Mouse (Mus musculus): Measurements from ENCODE around the gene Btbd9. TPM values are rescaled to one million over a fixed set of nuclear protein-coding genes. Genes with fewer than 3 reads are reported as not detected.

Btbd9 gene
- polyA plus RNA-seq, 1 experiment from 2014 or later: 63.0 TPM

DNA sequence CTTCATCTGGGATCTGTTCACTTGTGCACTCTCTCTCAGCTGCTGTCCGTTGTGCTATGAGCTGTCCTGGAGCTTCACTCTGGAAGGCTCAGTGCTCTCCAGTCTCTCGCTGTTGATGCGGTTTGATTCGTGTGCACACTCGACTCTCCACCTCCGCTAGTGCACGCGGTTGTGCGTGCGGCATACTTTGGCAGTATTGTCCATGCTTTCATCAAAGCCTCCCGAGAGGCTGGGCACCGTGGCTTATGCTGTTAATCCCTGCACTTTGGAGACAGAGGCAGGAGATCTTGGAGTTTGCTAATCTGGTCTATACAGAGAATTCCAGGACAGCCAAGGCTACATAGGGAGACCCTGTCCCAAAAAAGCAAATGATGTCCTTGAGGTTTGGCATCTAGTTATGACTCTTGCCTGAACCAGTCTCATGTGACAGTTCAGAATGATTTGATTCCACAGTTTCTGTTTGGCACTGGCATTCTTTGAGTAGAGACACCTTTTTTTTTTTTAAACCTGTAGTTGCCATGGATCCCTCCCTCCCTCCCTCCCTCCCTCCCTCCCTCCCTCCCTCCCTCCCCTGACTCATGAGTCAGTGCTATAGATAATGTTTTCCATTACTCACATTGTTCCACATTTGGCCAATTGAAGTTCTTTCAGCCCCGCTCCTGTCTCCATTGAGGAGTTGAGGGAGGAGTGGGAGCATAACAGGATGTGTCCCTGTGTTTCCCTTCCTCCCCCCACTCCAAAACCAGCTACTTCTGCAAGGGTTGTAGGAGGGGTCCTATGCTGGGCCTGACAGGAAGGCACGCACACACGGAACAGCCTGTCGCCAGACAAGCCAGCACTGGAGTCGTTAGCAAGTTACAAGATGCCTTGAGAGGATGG, 379.6 kb downstream of the Btbd9 start:
- Histone ChIP-seq H3K9me3 (replicated peaks) (no peaks in the 10 kb centered on the region), H3K27ac (replicated peaks) (peak overlapping the region; percentile 61; the same call in 1 of the 2 replicates), H3K36me3 (peaks cover 43% of the 10 kb centered on the region), H3K4me3 (no peak overlapping the region), H3K27me3 (ENCODE audit: low read depth, poor library complexity, severe bottlenecking) (no peaks in the 10 kb centered on the region), H3K4me1 (peaks cover 76% of the 10 kb centered on the region)
- DNase-seq (ENCODE audit: low spot score): no peak
- 84% methylated on average over 17 of the region's 17 CpGs for WGBS

DNA sequence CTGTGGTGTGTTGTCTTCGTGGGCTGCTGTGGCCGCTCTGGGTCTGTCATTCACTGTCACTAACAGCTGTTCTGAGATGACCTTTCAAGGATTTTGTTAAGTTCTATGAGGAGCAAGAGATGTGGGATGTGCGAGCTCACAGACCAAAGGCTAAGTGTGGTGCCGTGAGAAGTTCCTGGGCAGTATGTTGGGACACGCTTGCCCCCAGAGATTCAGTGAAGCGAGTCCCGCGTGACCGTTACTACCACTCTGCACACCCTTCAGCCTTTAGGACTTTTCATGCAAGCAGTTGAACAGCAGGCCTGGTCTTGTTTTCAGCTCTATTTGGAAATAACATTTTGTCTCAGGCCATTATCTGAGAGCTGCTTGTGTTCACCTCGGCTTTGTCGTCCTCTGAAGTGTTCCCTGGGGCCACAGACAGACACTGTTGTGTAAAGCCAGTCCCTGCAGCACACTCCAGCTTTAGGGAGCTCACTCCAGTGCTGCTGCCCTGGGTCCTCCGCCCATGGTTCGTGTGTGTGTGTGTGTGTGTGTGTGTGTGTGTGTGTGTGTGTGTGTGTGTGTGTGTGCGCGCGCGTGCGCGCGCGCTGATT, 380.6 kb downstream of the Btbd9 start:
- Histone ChIP-seq H3K27ac (replicated peaks) (no peak overlapping the region; the same call in 1 of the 2 replicates), H3K4me3 (no peak overlapping the region), H3K36me3 (peaks cover 43% of the 10 kb centered on the region), H3K4me1 (peaks cover 76% of the 10 kb centered on the region), H3K27me3 (ENCODE audit: low read depth, poor library complexity, severe bottlenecking) (no peaks in the 10 kb centered on the region), H3K9me3 (replicated peaks) (no peaks in the 10 kb centered on the region)
- 90% methylated on average over 13 of the region's 21 CpGs for WGBS
- no peak for DNase-seq (ENCODE audit: low spot score)

DNA sequence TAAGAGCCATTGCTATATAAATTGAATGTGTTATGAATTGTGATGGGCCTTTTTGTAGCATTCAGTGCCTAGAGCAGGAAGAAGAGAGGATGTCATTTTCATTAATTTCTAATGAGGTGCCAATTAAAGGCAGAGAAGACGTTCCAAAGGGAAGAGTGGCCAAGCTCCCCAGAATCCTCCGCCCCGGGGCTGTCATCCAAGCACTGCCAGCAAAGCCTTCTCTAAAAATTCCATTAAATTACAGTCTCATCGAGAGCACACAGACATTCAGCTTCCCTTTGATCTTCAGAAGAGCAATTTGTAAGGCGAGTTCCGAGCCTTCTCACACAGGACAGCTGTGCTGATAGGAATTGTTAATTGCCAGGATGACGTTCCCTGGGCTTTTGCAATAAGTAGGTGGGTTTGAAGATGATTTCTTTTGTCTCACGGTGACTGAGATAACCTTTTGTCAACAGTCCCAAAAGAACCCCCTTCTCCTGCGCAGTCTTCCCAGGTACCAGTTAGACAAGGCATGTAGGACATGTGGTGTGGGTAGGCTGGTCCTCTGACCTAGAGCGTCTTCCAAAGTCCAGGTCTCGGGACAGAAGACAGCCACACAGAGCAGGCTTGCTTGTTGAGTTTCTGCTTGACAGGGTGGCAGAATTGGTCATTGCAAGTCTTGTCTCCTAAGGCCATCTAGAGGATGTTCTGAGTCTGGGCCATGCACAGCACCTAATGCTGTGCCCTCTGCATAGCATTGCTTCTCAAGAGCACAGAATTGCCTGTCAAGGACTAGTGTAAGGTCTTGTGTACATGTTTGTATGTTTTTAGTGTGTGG, 381.5 kb downstream of the Btbd9 start:
- no peak overlapping the region for H3K27ac ChIP-seq (replicated peaks)
- H3K9me3 ChIP-seq (replicated peaks): no peaks in the 10 kb centered on the region
- peaks cover 39% of the 10 kb centered on the region for H3K36me3 ChIP-seq
- no peak overlapping the region for H3K4me3 ChIP-seq
- no peaks in the 10 kb centered on the region for H3K27me3 ChIP-seq (ENCODE audit: low read depth, poor library complexity, severe bottlenecking)
- no peak for DNase-seq (ENCODE audit: low spot score)
- H3K4me1 ChIP-seq: peaks cover 74% of the 10 kb centered on the region
- 88% methylated on average over 11 of the region's 11 CpGs for whole genome bisulfite sequencing

GRCm38 (mm10) chr17:30194091-30194490, 382.2 kb downstream of the Btbd9 start:
- Histone ChIP-seq H3K9me3 (replicated peaks) (no peaks in the 10 kb centered on the region), H3K36me3 (peaks cover 39% of the 10 kb centered on the region), H3K27me3 (ENCODE audit: low read depth, poor library complexity, severe bottlenecking) (no peaks in the 10 kb centered on the region), H3K4me3 (no peak overlapping the region), H3K27ac (replicated peaks) (no peak overlapping the region), H3K4me1 (peaks cover 72% of the 10 kb centered on the region)
- 87% methylated on average over 3 of the region's 3 CpGs for WGBS
- DNase-seq (ENCODE audit: low spot score): no peak

GRCm38 (mm10) chr17:30193615-30194014, 382.7 kb downstream of the Btbd9 start:
- WGBS: 88% methylated on average over 2 of the region's 2 CpGs
- DNase-seq (ENCODE audit: low spot score): no peak
- no peaks in the 10 kb centered on the region for H3K9me3 ChIP-seq (replicated peaks)
- H3K4me1 ChIP-seq: peaks cover 71% of the 10 kb centered on the region
- H3K36me3 ChIP-seq: peaks cover 39% of the 10 kb centered on the region
- no peak overlapping the region for H3K27ac ChIP-seq (replicated peaks)
- no peak overlapping the region for H3K4me3 ChIP-seq
- no peaks in the 10 kb centered on the region for H3K27me3 ChIP-seq (ENCODE audit: low read depth, poor library complexity, severe bottlenecking)

DNA sequence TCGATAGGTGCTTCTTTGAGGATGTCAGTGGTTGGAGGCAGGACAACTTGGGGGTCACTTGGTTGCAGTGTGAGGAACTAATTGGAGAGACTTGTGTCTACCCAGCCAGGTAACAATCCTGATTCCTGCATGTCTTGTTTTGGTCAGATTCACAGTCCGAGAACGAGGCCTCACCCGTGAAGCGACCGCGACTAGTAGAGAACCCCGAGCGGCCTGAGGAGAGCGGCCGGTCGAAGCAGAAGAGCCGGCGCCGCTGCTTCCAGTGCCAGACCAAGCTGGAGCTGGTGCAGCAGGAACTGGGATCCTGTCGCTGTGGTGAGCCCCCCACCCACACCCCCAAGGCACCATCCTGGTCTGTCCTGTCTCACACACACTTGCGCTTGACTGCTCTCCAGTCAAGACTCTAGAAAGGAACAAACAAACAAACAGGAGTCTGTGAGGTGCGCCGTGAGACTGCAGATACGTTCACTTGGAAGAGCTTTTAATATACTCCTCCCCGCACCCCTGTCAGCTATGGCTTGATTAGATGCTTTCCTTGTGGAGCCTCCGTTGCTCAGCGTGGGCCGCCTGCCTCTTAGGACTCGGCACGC, 383.8 kb downstream of the Btbd9 start:
- no peaks in the 10 kb centered on the region for H3K27me3 ChIP-seq (ENCODE audit: low read depth, poor library complexity, severe bottlenecking)
- H3K4me1 ChIP-seq: peaks cover 72% of the 10 kb centered on the region
- no peak overlapping the region for H3K4me3 ChIP-seq
- peaks cover 33% of the 10 kb centered on the region for H3K36me3 ChIP-seq
- WGBS: 92% methylated on average over 26 of the region's 26 CpGs
- no peak overlapping the region for H3K27ac ChIP-seq (replicated peaks)
- H3K9me3 ChIP-seq (replicated peaks): no peaks in the 10 kb centered on the region
- no peak for DNase-seq (ENCODE audit: low spot score)

DNA sequence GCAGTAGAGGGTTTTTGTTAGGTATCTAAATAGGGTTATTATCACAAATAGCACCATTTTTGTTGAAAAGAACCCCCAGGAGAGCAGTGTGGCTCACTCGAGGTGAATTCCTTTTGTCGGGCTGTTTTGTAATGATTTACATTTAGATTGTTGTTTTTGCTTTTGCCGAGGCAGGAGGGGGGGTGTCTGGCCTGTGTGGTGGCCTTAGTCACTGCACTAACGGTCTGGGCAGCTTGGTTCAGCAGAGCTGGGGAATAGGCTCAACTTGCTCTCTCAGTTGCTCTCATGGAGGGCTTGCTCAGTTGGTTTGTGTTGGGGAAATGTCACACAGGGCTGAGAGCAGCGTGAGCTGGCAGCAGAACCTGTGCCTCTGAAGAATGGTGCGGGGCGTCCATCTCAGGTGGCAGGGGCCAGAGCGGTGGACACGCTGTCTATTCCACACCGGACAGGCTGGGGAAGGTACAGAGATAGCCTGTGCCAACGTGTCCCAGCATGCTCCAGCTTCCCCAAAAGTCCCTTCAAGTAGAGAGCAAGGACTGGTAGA, 385.1 kb downstream of the Btbd9 start:
- Histone ChIP-seq H3K9me3 (replicated peaks) (no peaks in the 10 kb centered on the region), H3K27ac (replicated peaks) (peak overlapping the region; percentile 39; the same call in 1 of the 2 replicates), H3K36me3 (peaks cover 32% of the 10 kb centered on the region), H3K4me1 (peaks cover 66% of the 10 kb centered on the region), H3K27me3 (ENCODE audit: low read depth, poor library complexity, severe bottlenecking) (no peaks in the 10 kb centered on the region), H3K4me3 (no peak overlapping the region)
- 79% methylated on average over 11 of the region's 11 CpGs for whole genome bisulfite sequencing
- no peak for DNase-seq (ENCODE audit: low spot score)

- 56% methylated on average over 20 of the region's 20 CpGs for WGBS
- Histone ChIP-seq H3K4me3 (no peak overlapping the region), H3K4me1 (peaks cover 47% of the 10 kb centered on the region), H3K27ac (replicated peaks) (0 out of 2 replicates have a peak overlapping the region, but pooled peaks have one; percentile 4), H3K9me3 (replicated peaks) (no peaks in the 10 kb centered on the region), H3K36me3 (peaks cover 28% of the 10 kb centered on the region), H3K27me3 (ENCODE audit: low read depth, poor library complexity, severe bottlenecking) (no peaks in the 10 kb centered on the region)
- DNase-seq (ENCODE audit: low spot score): no peak
Measured at GRCm38 (mm10) chr17:30188031-30188981, 388.0 kb downstream of the Btbd9 start.

- Histone ChIP-seq H3K9me3 (replicated peaks) (no peaks in the 10 kb centered on the region), H3K4me3 (no peak overlapping the region), H3K27me3 (ENCODE audit: low read depth, poor library complexity, severe bottlenecking) (no peaks in the 10 kb centered on the region), H3K27ac (replicated peaks) (no peak overlapping the region), H3K4me1 (peaks cover 47% of the 10 kb centered on the region), H3K36me3 (peaks cover 21% of the 10 kb centered on the region)
- WGBS: 64% methylated on average over 5 of the region's 5 CpGs
- no peak for DNase-seq (ENCODE audit: low spot score)
Measured at GRCm38 (mm10) chr17:30187581-30187980, 388.7 kb downstream of the Btbd9 start.

DNA sequence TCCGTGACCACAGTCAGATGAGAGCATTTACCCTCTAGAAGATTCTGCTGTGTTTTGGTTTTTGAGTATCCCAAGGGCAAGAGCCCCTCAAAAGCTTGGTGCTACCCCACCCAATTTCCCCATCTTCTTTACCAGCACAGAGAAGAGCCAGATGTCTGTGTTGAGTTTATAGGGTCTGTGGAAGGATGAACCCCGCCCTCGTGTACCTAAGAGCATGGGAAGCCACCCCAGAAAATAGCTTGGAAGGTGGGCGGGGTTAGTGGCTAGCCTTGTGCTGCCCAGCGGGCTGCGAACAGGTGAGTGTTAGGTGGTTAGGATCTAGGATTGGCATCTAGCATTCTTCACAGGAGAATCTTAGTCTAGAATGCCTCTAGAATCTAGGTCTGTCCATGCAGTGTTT, 389.1 kb downstream of the Btbd9 start:
- H3K4me3 ChIP-seq: no peak overlapping the region
- peaks cover 16% of the 10 kb centered on the region for H3K36me3 ChIP-seq
- no peak overlapping the region for H3K27ac ChIP-seq (replicated peaks)
- DNase-seq (ENCODE audit: low spot score): no peak
- no peaks in the 10 kb centered on the region for H3K9me3 ChIP-seq (replicated peaks)
- WGBS: 89% methylated on average over 6 of the region's 6 CpGs
- no peaks in the 10 kb centered on the region for H3K27me3 ChIP-seq (ENCODE audit: low read depth, poor library complexity, severe bottlenecking)
- peaks cover 47% of the 10 kb centered on the region for H3K4me1 ChIP-seq

- H3K27ac ChIP-seq (replicated peaks): no peak overlapping the region
- H3K27me3 ChIP-seq (ENCODE audit: low read depth, poor library complexity, severe bottlenecking): no peaks in the 10 kb centered on the region
- peaks cover 18% of the 10 kb centered on the region for H3K4me1 ChIP-seq
- H3K9me3 ChIP-seq (replicated peaks): no peaks in the 10 kb centered on the region
- peaks cover 12% of the 10 kb centered on the region; the same call in 1 of the 2 replicates for H3K36me3 ChIP-seq
- no peak overlapping the region for H3K4me3 ChIP-seq
- DNase-seq (ENCODE audit: low spot score): no peak
- 94% methylated on average over 6 of the region's 6 CpGs for WGBS
Measured at GRCm38 (mm10) chr17:30183561-30183960, 392.7 kb downstream of the Btbd9 start.
